ENCODE assay signal across 27 mouse cellular contexts in the genomic region with DNA sequence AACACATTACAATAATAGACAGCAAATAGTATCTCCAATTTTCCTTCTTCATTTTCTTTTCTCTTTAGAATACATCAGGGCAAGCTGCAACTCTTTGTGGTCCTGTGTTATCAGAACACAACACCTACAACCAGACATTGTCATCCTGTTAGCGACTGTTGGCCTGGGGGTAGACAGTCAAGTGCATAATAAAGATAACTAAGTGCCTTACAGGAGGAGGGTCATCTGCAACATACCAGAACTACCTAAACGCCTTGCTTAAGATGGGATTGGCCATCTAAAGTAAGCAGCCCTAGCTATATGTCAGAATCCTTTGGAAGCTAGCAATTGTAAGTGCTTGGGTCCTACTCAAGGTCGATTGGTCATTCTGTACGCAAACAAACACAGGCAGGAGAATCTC. TPM values are rescaled to one million over a fixed set of nuclear protein-coding genes. Genes with fewer than 3 reads are reported as not detected.
DNase-seq lines count a peak whose midpoint lies in the region; ATAC-seq and TF ChIP-seq lines count a peak whose summit lies in the region.
"Had no signal": no experiment of that assay in that cellular context is flagged by ENCODE, and none has a peak within 500 bp of the region (broad histone marks: within the 10 kb centered on the region; RNA-seq: fewer than 3 reads in every experiment).

No protein-coding gene starts in this region.

- H3K27ac ChIP-seq in heart, embryonic 10.5 days: peak overlapping the region; percentile 98; the same call in 1 of the 2 replicates
- no peak overlapping the region for H3K27ac ChIP-seq in heart, adult 2 months
- peak overlapping the region; percentile 90 for H3K27ac ChIP-seq in liver, embryonic 12.5 days
- no peak overlapping the region for H3K27ac ChIP-seq in liver, postnatal 0 days (ENCODE audit: low read depth)
- H3K27ac ChIP-seq in kidney, embryonic 16.5 days (ENCODE audit: low read length): no peak overlapping the region
- H3K27ac ChIP-seq in kidney, adult 2 months (ENCODE audit: insufficient read depth, low read depth, low read length): no peak overlapping the region
- H3K27ac ChIP-seq: hindbrain, embryonic 15.5 days; kidney, embryonic 15.5 days; limb, embryonic 13.5 days had no signal

- H3K9ac ChIP-seq in heart, adult 2 months (ENCODE audit: low read depth, low read length): no peak overlapping the region
- peak overlapping the region; percentile 13; the same call in 1 of the 2 replicates for H3K9ac ChIP-seq in liver, embryonic 12.5 days
- H3K9ac ChIP-seq in liver, postnatal 0 days (replicated peaks): no peak overlapping the region
- H3K9ac ChIP-seq in kidney, embryonic 16.5 days (replicated peaks; ENCODE audit: low read length): no peak overlapping the region
- H3K9ac ChIP-seq: forebrain, postnatal 0 days; heart, embryonic 12.5 days; hindbrain, embryonic 15.5 days; kidney, embryonic 15.5 days; limb, embryonic 13.5 days; lung, embryonic 14.5 days had no signal

- DNase-seq in heart, embryonic 10.5 days (ENCODE audit: low spot score): peak; percentile 82
- DNase-seq in heart, adult 2 months: no peak
- DNase-seq in c-Kit-positive CD71-positive TER-119-negative erythroid progenitor cells, embryonic 14.5 days (ENCODE audit: low read depth): peak; percentile 66
- DNase-seq in liver, postnatal 0 days: no peak
- no peak for DNase-seq in adrenal gland, postnatal 36 days
- no peak for DNase-seq in kidney, adult 2 months
- DNase-seq: adrenal gland, postnatal 25 days; cerebellum, adult 8-10 months; cerebellum, postnatal 36 days; forebrain, postnatal 0 days; gastrocnemius, postnatal 14 days; heart, adult 11 months; heart, postnatal 4 days; kidney, adult 11 months; lung, embryonic 14.5 days; lung, postnatal 14 days; midbrain, embryonic 14.5 days; thymus, adult 2 months; thymus, postnatal 36 days had no signal

- H3K27me3 ChIP-seq in heart, embryonic 10.5 days (ENCODE audit: insufficient read depth, poor library complexity, severe bottlenecking): no peaks in the 10 kb centered on the region
- peaks cover 2% of the 10 kb centered on the region; the same call in 1 of the 2 replicates for H3K27me3 ChIP-seq in heart, adult 2 months (ENCODE audit: control insufficient read depth, insufficient read depth, low read length)
- no peaks in the 10 kb centered on the region for H3K27me3 ChIP-seq in liver, embryonic 12.5 days (replicated peaks)
- H3K27me3 ChIP-seq in liver, postnatal 0 days (ENCODE audit: insufficient read depth, low read length): no peaks in the 10 kb centered on the region
- no peaks in the 10 kb centered on the region for H3K27me3 ChIP-seq in kidney, embryonic 16.5 days (ENCODE audit: insufficient read depth, low read length)
- H3K27me3 ChIP-seq in kidney, adult 2 months (replicated peaks; ENCODE audit: control insufficient read depth, insufficient read depth, low read length): no peaks in the 10 kb centered on the region
- H3K27me3 ChIP-seq: heart, embryonic 12.5 days; hindbrain, embryonic 15.5 days; kidney, embryonic 15.5 days; limb, embryonic 13.5 days had no signal

- TF ChIP-seq POLR2A in heart, adult 2 months (IDR thresholded peaks at IDR 0.05; ENCODE audit: insufficient read depth, low read depth, low read length): no peak
- no peak for TF ChIP-seq POLR2A in kidney, adult 2 months (IDR thresholded peaks at IDR 0.05; ENCODE audit: low read depth, low read length)

- 35% methylated on average over 4 of the region's 4 CpGs for WGBS in heart, embryonic 10.5 days
- 72% methylated on average over 4 of the region's 4 CpGs for WGBS in heart, adult 2 months
- WGBS in liver, embryonic 12.5 days (ENCODE audit: insufficient replicate concordance): 15% methylated on average over 4 of the region's 4 CpGs
- WGBS in liver, postnatal 0 days (ENCODE audit: insufficient replicate concordance): 55% methylated on average over 4 of the region's 4 CpGs
- WGBS in kidney, embryonic 16.5 days: 77% methylated on average over 4 of the region's 4 CpGs
- WGBS in kidney, adult 2 months: 91% methylated on average over 4 of the region's 4 CpGs

- peaks cover 2% of the 10 kb centered on the region; the same call in 1 of the 2 replicates for H3K79me2 ChIP-seq in heart, adult 2 months (replicated peaks; ENCODE audit: control insufficient read depth, insufficient read depth, low read length)

- intact Hi-C loops in heart, adult 2 months (cut with DNase I): no loop called here

- no peak for TF ChIP-seq EP300 in heart, adult 2 months (IDR thresholded peaks at IDR 0.05; ENCODE audit: insufficient read depth, low read depth, low read length)
- TF ChIP-seq EP300 in liver, postnatal 0 days (IDR thresholded peaks at IDR 0.05; ENCODE audit: low read depth): peak; percentile 93

- ATAC-seq in liver, embryonic 12.5 days: peak; percentile 42
- ATAC-seq in liver, postnatal 0 days: no peak
- no peak for ATAC-seq in kidney, embryonic 16.5 days (ENCODE audit: low FRiP score, low TSS enrichment)
- ATAC-seq: forebrain, postnatal 0 days; inflammation-experienced regulatory T-cells, adult 6 months had no signal

- TF ChIP-seq CTCF in heart, adult 2 months (IDR thresholded peaks at IDR 0.05): no peak
- TF ChIP-seq CTCF in liver, postnatal 0 days (IDR thresholded peaks at IDR 0.05; ENCODE audit: low read depth): no peak
- TF ChIP-seq CTCF in kidney, adult 2 months (conservative IDR thresholded peaks at IDR 0.05; ENCODE audit: insufficient read depth, insufficient read length, low read depth, low read length): no peak

- H3K4me2 ChIP-seq in liver, embryonic 12.5 days: peak overlapping the region; percentile 45
- no peak overlapping the region for H3K4me2 ChIP-seq in liver, postnatal 0 days (ENCODE audit: low read depth, low read length)
- no peak overlapping the region for H3K4me2 ChIP-seq in kidney, embryonic 16.5 days (replicated peaks; ENCODE audit: low read depth, low read length)
- H3K4me2 ChIP-seq: heart, embryonic 12.5 days; hindbrain, embryonic 15.5 days; kidney, embryonic 15.5 days; limb, embryonic 13.5 days; lung, embryonic 14.5 days had no signal

- H3K9me3 ChIP-seq in heart, embryonic 10.5 days: no peaks in the 10 kb centered on the region
- H3K9me3 ChIP-seq in liver, embryonic 12.5 days (replicated peaks): no peaks in the 10 kb centered on the region
- no peaks in the 10 kb centered on the region for H3K9me3 ChIP-seq in liver, postnatal 0 days (ENCODE audit: low read length)
- no peaks in the 10 kb centered on the region for H3K9me3 ChIP-seq in kidney, embryonic 16.5 days (ENCODE audit: low read length)
- H3K9me3 ChIP-seq: heart, embryonic 12.5 days; hindbrain, embryonic 15.5 days; kidney, embryonic 15.5 days; limb, embryonic 13.5 days had no signal

- peaks cover 31% of the 10 kb centered on the region for H3K4me1 ChIP-seq in heart, embryonic 10.5 days
- H3K4me1 ChIP-seq in heart, adult 2 months (ENCODE audit: control insufficient read depth, insufficient read depth, low read length): peaks cover under 1% of the 10 kb centered on the region; the same call in 1 of the 2 replicates
- H3K4me1 ChIP-seq in liver, embryonic 12.5 days: peaks cover 63% of the 10 kb centered on the region
- peaks cover 9% of the 10 kb centered on the region for H3K4me1 ChIP-seq in liver, postnatal 0 days (ENCODE audit: insufficient read depth)
- peaks cover 15% of the 10 kb centered on the region for H3K4me1 ChIP-seq in kidney, embryonic 16.5 days (ENCODE audit: insufficient read depth, low read length)
- H3K4me1 ChIP-seq in kidney, adult 2 months (ENCODE audit: control insufficient read depth, insufficient read depth, low read length): peaks cover 8% of the 10 kb centered on the region

- H3K36me3 ChIP-seq in heart, embryonic 10.5 days: no peaks in the 10 kb centered on the region
- no peaks in the 10 kb centered on the region for H3K36me3 ChIP-seq in heart, adult 2 months (ENCODE audit: control insufficient read depth, insufficient read depth, low read length)
- H3K36me3 ChIP-seq in liver, embryonic 12.5 days: no peaks in the 10 kb centered on the region
- H3K36me3 ChIP-seq in liver, postnatal 0 days (replicated peaks; ENCODE audit: insufficient read depth, low read length): no peaks in the 10 kb centered on the region
- no peaks in the 10 kb centered on the region for H3K36me3 ChIP-seq in kidney, embryonic 16.5 days (ENCODE audit: insufficient read depth, low read length)
- H3K36me3 ChIP-seq in kidney, adult 2 months (ENCODE audit: control insufficient read depth, insufficient read depth, low read length): no peaks in the 10 kb centered on the region
- H3K36me3 ChIP-seq: heart, embryonic 12.5 days; hindbrain, embryonic 15.5 days; kidney, embryonic 15.5 days; limb, embryonic 13.5 days had no signal

- H3K4me3 ChIP-seq in heart, embryonic 10.5 days: no peak overlapping the region
- H3K4me3 ChIP-seq in heart, adult 2 months: no peak overlapping the region
- H3K4me3 ChIP-seq in liver, embryonic 12.5 days: no peak overlapping the region
- H3K4me3 ChIP-seq in liver, postnatal 0 days (ENCODE audit: low read depth, low read length): no peak overlapping the region
- no peak overlapping the region for H3K4me3 ChIP-seq in kidney, embryonic 16.5 days (ENCODE audit: low read length)
- H3K4me3 ChIP-seq in kidney, adult 2 months (ENCODE audit: insufficient read depth, low read depth, low read length): no peak overlapping the region
- H3K4me3 ChIP-seq: erythroblast, embryonic 14.5 days; heart, embryonic 12.5 days; hindbrain, embryonic 15.5 days; kidney, embryonic 15.5 days; limb, embryonic 13.5 days had no signal

RNA-seq across cellular contexts. Expression of a gene that starts 2.1 kb away (rescaled TPM):
- polyA plus RNA-seq in heart, embryonic 10.5 days (2016; fragmentation: Nextera tagmentation; extraction: Ambion mirVana): 94.4 and 110 TPM in 2 replicates
- total RNA-seq in heart, adult 2 months (2021): 10 to 100 TPM; 39.0 to 40.4 TPM
- 25.0 and 43.9 TPM in 2 replicates for polyA plus RNA-seq in heart, adult 2 months (2012; rRNA removed)
- polyA plus RNA-seq in liver, embryonic 12.5 days (2016; fragmentation: Nextera tagmentation; extraction: Ambion mirVana): 70.2 and 74.5 TPM in 2 replicates
- polyA plus RNA-seq in liver, postnatal 0 days (2015; fragmentation: Nextera tagmentation; extraction: Ambion mirVana): 18.8 and 21.6 TPM in 2 replicates
- 10 to 100 TPM; 26.4 to 30.4 TPM for total RNA-seq in adrenal gland, postnatal 36 days (2021)
- 130 and 138 TPM in 2 replicates for polyA plus RNA-seq in kidney, embryonic 16.5 days (2015; fragmentation: Nextera tagmentation; extraction: Ambion mirVana)
- polyA plus RNA-seq in kidney, adult 2 months (2012; rRNA removed): 18.1 and 19.4 TPM in 2 replicates

Comparison
In these comparisons a context has a peak if more than half of its experiments do, and no peak if none do; other contexts are left out.
1. DNase-seq: peak in heart, embryonic 10.5 days (single experiment) and c-Kit-positive CD71-positive TER-119-negative erythroid progenitor cells, embryonic 14.5 days (single experiment); none in heart, adult 2 months (0 of 2), liver, postnatal 0 days (single experiment), adrenal gland, postnatal 36 days (0 of 2) and kidney, adult 2 months (single experiment).
2. H3K27ac ChIP-seq: peak in heart, embryonic 10.5 days (single experiment) and liver, embryonic 12.5 days (single experiment); none in heart, adult 2 months (single experiment), liver, postnatal 0 days (single experiment), kidney, embryonic 16.5 days (single experiment) and kidney, adult 2 months (single experiment).